Mouse (Mus musculus) liver, embryonic 11.5 days (tissue): Measurements from ENCODE around the gene Olfr479. TPM values are rescaled to one million over a fixed set of nuclear protein-coding genes. Genes with fewer than 3 reads are reported as not detected.
"Not testable (repeated sequence)": the region's sequence is repeated elsewhere in the genome, so short reads cannot be mapped to it uniquely, and the experiment has no call there.

Experiments
- ATAC-seq: fragments of 200-750 bp; cut with Nextera tagmentation; replicated peaks from 2 replicates; pipeline ENCODE4 v1.8.0; 2017; ENCODE audit warnings: moderate number of reproducible peaks, mild to moderate bottlenecking, moderate TSS enrichment, moderate library complexity; ENCODE audit not compliant: low FRiP score
- DNase-seq: peaks from one replicate; pipeline ENCODE4 v3.0.0-alpha.2; 2017; ENCODE audit warnings: low spot score
- H3K27ac ChIP-seq: fragments of 300-500 bp; sonication (generic); 2 replicates; pipeline ENCODE4 v1.5.1; 2014; ENCODE audit warnings: mild to moderate bottlenecking, low read depth, low read length, control low read depth
- H3K27me3 ChIP-seq: fragments of 300-500 bp; sonication (generic); replicated peaks from 2 replicates; pipeline ENCODE4 v1.6.1; 2014; ENCODE audit warnings: low read length, mixed read lengths; ENCODE audit not compliant: control insufficient read depth, insufficient read depth
- H3K36me3 ChIP-seq: fragments of 300-500 bp; sonication (generic); 2 replicates; pipeline ENCODE4 v1.6.1; 2014; ENCODE audit warnings: mild to moderate bottlenecking, low read length, moderate library complexity, mixed read lengths; ENCODE audit not compliant: control insufficient read depth, insufficient read depth
- H3K4me1 ChIP-seq: fragments of 300-500 bp; sonication (generic); replicated peaks from 2 replicates; pipeline ENCODE4 v1.6.1; 2014; ENCODE audit warnings: low read length, mixed read lengths; ENCODE audit not compliant: control insufficient read depth, insufficient read depth
- H3K4me2 ChIP-seq: fragments of 300-500 bp; sonication (generic); 2 replicates; pipeline ENCODE4 v1.6.1; 2014; ENCODE audit warnings: mild to moderate bottlenecking, control low read depth, moderate library complexity
- H3K4me3 ChIP-seq: fragments of 300-500 bp; sonication (generic); 2 replicates; pipeline ENCODE4 v1.5.1; 2014; ENCODE audit warnings: low read depth, low read length, control low read depth
- H3K9ac ChIP-seq: fragments of 300-500 bp; sonication (generic); 2 replicates; pipeline ENCODE4 v1.6.1; 2014; ENCODE audit warnings: low read depth, low read length, control low read depth
- H3K9me3 ChIP-seq: fragments of 300-500 bp; sonication (generic); 2 replicates; pipeline ENCODE4 v1.6.1; 2016; ENCODE audit warnings: low read length, inconsistent platforms, mixed read lengths; ENCODE audit not compliant: control insufficient read depth
- WGBS: fragments of 180-500 bp; shearing (Covaris S2); extraction: QIAGEN DNeasy Blood & Tissue Kit; methylation state at CpG from one replicate; pipeline ENCODE4 v1.1.7; 2014; 5-methylcytosine and 5-hydroxymethylcytosine counted together
- polyA plus RNA-seq: library from polyadenylated mRNA; unstranded; fragments of >200 nt; fragmentation: Nextera tagmentation; extraction: Ambion mirVana; gene quantifications from 2 replicates; pipeline ENCODE4 v1.2.1, GENCODE M21; 2014

Gene Olfr479
- not detected in 2 replicates for polyA plus RNA-seq

DNA sequence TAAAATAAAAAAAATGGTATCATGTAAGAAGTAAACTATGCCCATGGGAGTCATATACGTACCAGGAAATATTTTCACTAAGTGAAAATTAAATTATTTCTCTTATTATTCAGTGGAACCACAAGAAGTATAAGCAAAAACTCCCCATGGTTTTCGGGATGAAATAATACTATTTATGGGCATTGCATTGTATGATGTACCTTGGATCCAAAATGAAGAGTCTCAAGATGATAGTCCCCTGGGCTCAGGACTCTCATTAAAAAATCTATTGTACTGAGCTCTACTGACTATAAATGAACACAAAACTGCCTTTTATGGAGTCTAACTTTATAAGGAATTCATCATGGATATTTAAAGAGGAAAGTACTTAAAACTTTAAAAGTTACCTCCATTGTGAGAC, at the start of gene Olfr479:
Gene Olfr479 (plus strand): TSS at position 301 of the 400 bp plus-strand sequence.
- Histone ChIP-seq H3K27ac (no peak within 1 kb of the TSS), H3K4me1 (no peaks in the 10 kb centered on the region), H3K9me3 (no peaks in the 10 kb centered on the region), H3K9ac (no peak within 1 kb of the TSS), H3K27me3 (no peaks in the 10 kb centered on the region), H3K36me3 (no peaks in the 10 kb centered on the region), H3K4me3 (no peak within 1 kb of the TSS), H3K4me2 (no peak within 1 kb of the TSS)
- 83% methylated on average over 2 of the region's 2 CpGs for WGBS
- ATAC-seq, result no peak
- no peak for DNase-seq

- not testable (repeated sequence) for H3K4me2 ChIP-seq, H3K4me3 ChIP-seq, H3K4me1 ChIP-seq, H3K9me3 ChIP-seq, ATAC-seq, H3K27me3 ChIP-seq, DNase-seq, H3K36me3 ChIP-seq, H3K9ac ChIP-seq, H3K27ac ChIP-seq
These were observed 36.2 kb upstream of the Olfr479 start for GRCm38 (mm10) chr7:108014256-108014655.

- H3K4me1 ChIP-seq, result no peaks in the 10 kb centered on the region
- H3K36me3 ChIP-seq, result no peaks in the 10 kb centered on the region
- H3K9ac ChIP-seq, result no peak within 1 kb of the TSS
- WGBS, result 77% methylated on average over 3 of the region's 3 CpGs
- no peak within 1 kb of the TSS for H3K4me2 ChIP-seq
- ATAC-seq, result no peak
- H3K4me3 ChIP-seq, result no peak within 1 kb of the TSS
- no peaks in the 10 kb centered on the region for H3K9me3 ChIP-seq
- no peak for DNase-seq
- no peaks in the 10 kb centered on the region for H3K27me3 ChIP-seq
- no peak within 1 kb of the TSS for H3K27ac ChIP-seq
These were observed 16.6 kb upstream of the Olfr479 start, which contains the start of gene Olfr478 for GRCm38 (mm10) chr7:108033889-108034288. Gene Olfr478, minus strand, starts transcription at chr7:108033989.

GRCm38 (mm10) chr7:108067246-108067645, 16.8 kb downstream of the Olfr479 start, which contains the start of gene Olfr480:
Gene Olfr480, minus strand, starts transcription at chr7:108067346.
- H3K36me3 ChIP-seq, result no peaks in the 10 kb centered on the region
- 78% methylated on average over 1 of the region's 1 CpGs for WGBS
- no peak within 1 kb of the TSS for H3K9ac ChIP-seq
- H3K27ac ChIP-seq, result no peak within 1 kb of the TSS
- no peaks in the 10 kb centered on the region for H3K4me1 ChIP-seq
- H3K9me3 ChIP-seq, result peaks cover 3% of the 10 kb centered on the region; the same call in 1 of the 2 replicates
- DNase-seq, result no peak
- no peaks in the 10 kb centered on the region for H3K27me3 ChIP-seq
- no peak within 1 kb of the TSS for H3K4me2 ChIP-seq
- no peak within 1 kb of the TSS for H3K4me3 ChIP-seq
- no peak for ATAC-seq

- Histone ChIP-seq H3K9ac (no peak within 1 kb of the TSS), H3K4me1 (no peaks in the 10 kb centered on the region), H3K9me3 (no peaks in the 10 kb centered on the region), H3K4me3 (no peak within 1 kb of the TSS), H3K4me2 (no peak within 1 kb of the TSS), H3K27me3 (no peaks in the 10 kb centered on the region), H3K27ac (no peak within 1 kb of the TSS), H3K36me3 (no peaks in the 10 kb centered on the region)
- ATAC-seq (no peak), DNase-seq (no peak)
These were observed 29.1 kb downstream of the Olfr479 start, which contains the start of gene Olfr481 for GRCm38 (mm10) chr7:108079555-108079954. Gene Olfr481, plus strand, starts transcription at chr7:108079855.

GRCm38 (mm10) chr7:108097486-108097885, 47.0 kb downstream of the Olfr479 start, which contains the start of gene Olfr482:
Gene Olfr482, minus strand, starts transcription at chr7:108097586.
- no peak within 1 kb of the TSS for H3K27ac ChIP-seq
- no peaks in the 10 kb centered on the region for H3K27me3 ChIP-seq
- no peaks in the 10 kb centered on the region for H3K4me1 ChIP-seq
- DNase-seq, result no peak
- H3K4me3 ChIP-seq, result no peak within 1 kb of the TSS
- ATAC-seq, result no peak
- no peak within 1 kb of the TSS for H3K4me2 ChIP-seq
- WGBS, result 60% methylated on average over 1 of the region's 1 CpGs
- no peaks in the 10 kb centered on the region for H3K9me3 ChIP-seq
- no peaks in the 10 kb centered on the region for H3K36me3 ChIP-seq
- H3K9ac ChIP-seq, result no peak within 1 kb of the TSS

GRCm38 (mm10) chr7:108100549-108100948, 50.1 kb downstream of the Olfr479 start, which contains the start of gene Olfr483:
Gene Olfr483, plus strand, starts transcription at chr7:108100849.
- H3K27ac ChIP-seq, result no peak within 1 kb of the TSS
- H3K9ac ChIP-seq, result no peak within 1 kb of the TSS
- no peak for DNase-seq
- no peak within 1 kb of the TSS for H3K4me2 ChIP-seq
- H3K36me3 ChIP-seq, result no peaks in the 10 kb centered on the region
- no peaks in the 10 kb centered on the region for H3K4me1 ChIP-seq
- ATAC-seq, result no peak
- H3K4me3 ChIP-seq, result no peak within 1 kb of the TSS
- WGBS, result 84% methylated on average over 1 of the region's 1 CpGs
- H3K9me3 ChIP-seq, result no peaks in the 10 kb centered on the region
- H3K27me3 ChIP-seq, result no peaks in the 10 kb centered on the region

Other genes starting within 250 kb of the Olfr479 start
- not detected in 2 replicates for gene Ovch2, start 249.5 kb upstream of the Olfr479 start, polyA plus RNA-seq
- gene Olfr467, start 238.4 kb upstream of the Olfr479 start, polyA plus RNA-seq, result not detected in 2 replicates
- gene Olfr469, start 225.2 kb upstream of the Olfr479 start, polyA plus RNA-seq, result not detected in 2 replicates
- gene Olfr470, start 203.2 kb upstream of the Olfr479 start, polyA plus RNA-seq, result not detected in 2 replicates
- gene Olfr472, start 152.8 kb upstream of the Olfr479 start, polyA plus RNA-seq, result not detected in 2 replicates
- not detected in 2 replicates for gene Olfr473, start 120.2 kb upstream of the Olfr479 start, polyA plus RNA-seq
- not detected in 2 replicates for gene Olfr474, start 96.0 kb upstream of the Olfr479 start, polyA plus RNA-seq
- not detected in 2 replicates for gene Olfr476, start 85.9 kb upstream of the Olfr479 start, polyA plus RNA-seq
- gene Olfr477, start 64.0 kb upstream of the Olfr479 start, polyA plus RNA-seq, result not detected in 2 replicates
- gene Olfr478, start 16.7 kb upstream of the Olfr479 start, polyA plus RNA-seq, result not detected in 2 replicates
- gene Olfr480, start 16.7 kb downstream of the Olfr479 start, polyA plus RNA-seq, result not detected in 2 replicates
- gene Olfr481, start 29.2 kb downstream of the Olfr479 start, polyA plus RNA-seq, result not detected in 2 replicates
- not detected in 2 replicates for gene Olfr482, start 46.9 kb downstream of the Olfr479 start, polyA plus RNA-seq
- gene Olfr483, start 50.2 kb downstream of the Olfr479 start, polyA plus RNA-seq, result not detected in 2 replicates
- not detected in 2 replicates for gene Olfr484, start 76.8 kb downstream of the Olfr479 start, polyA plus RNA-seq
- gene Olfr485, start 109.2 kb downstream of the Olfr479 start, polyA plus RNA-seq, result not detected in 2 replicates
- not detected in 2 replicates for gene Olfr486, start 122.0 kb downstream of the Olfr479 start, polyA plus RNA-seq
- gene Olfr487, start 163.9 kb downstream of the Olfr479 start, polyA plus RNA-seq, result not detected in 2 replicates
- gene Olfr488, start 207.7 kb downstream of the Olfr479 start, polyA plus RNA-seq, result not detected in 2 replicates
- not detected in 2 replicates for gene Olfr490, start 238.2 kb downstream of the Olfr479 start, polyA plus RNA-seq